Mouse (Mus musculus) bone marrow macrophage, adult 2 months (primary cell): ENCODE data around the gene Gm10401. TPM values are rescaled to one million over a fixed set of nuclear protein-coding genes. Genes with fewer than 3 reads are reported as not detected.

Experiments
- H3K27ac ChIP-seq: 2 replicates; pipeline ENCODE4 v1.5.1; 2012; ENCODE audit warnings: low read depth, low read length; ENCODE audit not compliant: insufficient read depth
- H3K4me1 ChIP-seq: 2 replicates; pipeline ENCODE4 v1.6.1; 2012; ENCODE audit warnings: low read length; ENCODE audit not compliant: control insufficient read depth, insufficient read depth
- H3K4me3 ChIP-seq: 2 replicates; pipeline ENCODE4 v1.5.1; 2012; ENCODE audit warnings: mild to moderate bottlenecking, low read length, moderate library complexity; ENCODE audit not compliant: insufficient read depth
- CTCF ChIP-seq: IDR thresholded peaks from 2 replicates; pipeline ENCODE4 v1.5.1; 2012; ENCODE audit warnings: low read depth, mild to moderate bottlenecking, low read length, moderate library complexity
- POLR2A ChIP-seq: IDR thresholded peaks from 2 replicates; pipeline ENCODE4 v1.6.1; 2012; ENCODE audit warnings: mild to moderate bottlenecking, low read depth, low read length, borderline replicate concordance
- polyA plus RNA-seq: library from polyadenylated mRNA; stranded (reverse); fragments of >200 nt; gene quantifications from 2 replicates; pipeline ENCODE4 v1.2.4, GENCODE M21; 2012; ENCODE audit not compliant: missing spikeins, insufficient read depth, insufficient read length

Gm10401 gene
- polyA plus RNA-seq = not detected in 2 replicates

GRCm38 (mm10) chr5:115098195-115098594 is at the start of gene Gm10401:
Gene Gm10401, minus strand, starts transcription at chr5:115098295.
- Histone ChIP-seq H3K27ac (no peak within 1 kb of the TSS), H3K4me1 (peaks cover 8% of the 10 kb centered on the region), H3K4me3 (no peak within 1 kb of the TSS)
- TF ChIP-seq POLR2A (no peak), CTCF (no peak)

DNA sequence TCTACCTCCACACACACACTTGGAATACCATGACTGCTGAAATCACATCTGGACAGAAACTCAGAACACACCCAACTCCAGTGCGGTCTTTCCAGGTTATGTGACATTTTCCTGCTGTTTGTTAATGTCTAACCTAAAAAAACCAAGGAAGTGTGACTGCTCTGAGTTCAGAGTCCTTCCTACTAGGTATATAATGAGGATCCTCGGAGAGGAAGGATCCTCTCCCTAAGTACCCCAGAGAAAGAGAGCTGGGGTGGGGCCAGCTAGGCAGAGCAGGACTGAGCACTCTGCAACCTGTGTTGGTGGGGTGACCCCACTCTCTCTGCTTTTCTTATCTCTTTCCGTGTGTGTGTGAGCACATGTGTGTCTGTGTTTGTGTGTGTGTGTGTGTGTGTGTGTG is 49.3 kb upstream of the Gm10401 start:
- Histone ChIP-seq H3K27ac (no peak overlapping the region), H3K4me3 (no peak overlapping the region), H3K4me1 (no peaks in the 10 kb centered on the region; the same call in 1 of the 2 replicates)
- TF ChIP-seq CTCF = no peak
- TF ChIP-seq POLR2A = no peak

- H3K4me1 ChIP-seq = no peaks in the 10 kb centered on the region
- H3K27ac ChIP-seq = no peak overlapping the region
- TF ChIP-seq CTCF (no peak), POLR2A (no peak)
- H3K4me3 ChIP-seq = no peak overlapping the region
Measured at GRCm38 (mm10) chr5:115146747-115147130, 48.6 kb upstream of the Gm10401 start.

DNA sequence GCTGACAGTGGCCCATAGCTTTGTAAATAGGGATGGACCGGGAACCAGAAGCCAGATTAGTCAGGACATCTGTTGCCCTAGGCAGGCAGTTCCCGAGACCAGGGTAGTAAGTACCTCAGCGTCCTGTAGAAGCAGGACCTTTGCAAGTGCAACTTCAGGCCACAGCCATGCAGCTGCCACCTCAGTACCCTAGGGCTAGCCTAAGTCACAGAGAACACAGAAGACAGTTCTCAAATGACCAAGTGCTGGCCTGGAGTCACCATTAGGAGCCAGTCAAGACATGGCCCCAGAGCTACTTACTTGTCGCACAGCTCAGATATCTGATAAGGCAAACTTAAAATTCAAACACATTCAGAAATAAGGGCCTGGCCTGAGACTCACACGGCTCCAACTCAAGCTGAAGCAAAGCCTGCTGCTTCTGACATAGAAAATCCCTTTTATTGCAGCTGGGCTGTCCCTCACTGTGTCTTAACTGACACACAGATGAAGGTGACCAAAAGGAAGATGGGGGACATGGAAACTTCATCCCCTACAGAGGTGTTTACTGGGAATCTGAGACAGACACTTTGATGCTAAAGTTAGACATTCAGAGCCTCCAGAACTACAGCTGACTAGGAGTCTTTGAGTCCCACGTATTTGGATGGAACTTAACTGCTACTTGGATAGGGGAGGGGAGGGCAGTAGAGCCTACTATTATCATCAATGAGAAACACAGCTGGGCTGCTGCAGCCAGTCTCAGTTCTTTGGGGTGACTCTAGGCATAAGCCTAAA is 48.1 kb upstream of the Gm10401 start:
- no peak for TF ChIP-seq POLR2A
- no peak for TF ChIP-seq CTCF
- Histone ChIP-seq H3K27ac (no peak overlapping the region), H3K4me3 (no peak overlapping the region), H3K4me1 (no peaks in the 10 kb centered on the region)

DNA sequence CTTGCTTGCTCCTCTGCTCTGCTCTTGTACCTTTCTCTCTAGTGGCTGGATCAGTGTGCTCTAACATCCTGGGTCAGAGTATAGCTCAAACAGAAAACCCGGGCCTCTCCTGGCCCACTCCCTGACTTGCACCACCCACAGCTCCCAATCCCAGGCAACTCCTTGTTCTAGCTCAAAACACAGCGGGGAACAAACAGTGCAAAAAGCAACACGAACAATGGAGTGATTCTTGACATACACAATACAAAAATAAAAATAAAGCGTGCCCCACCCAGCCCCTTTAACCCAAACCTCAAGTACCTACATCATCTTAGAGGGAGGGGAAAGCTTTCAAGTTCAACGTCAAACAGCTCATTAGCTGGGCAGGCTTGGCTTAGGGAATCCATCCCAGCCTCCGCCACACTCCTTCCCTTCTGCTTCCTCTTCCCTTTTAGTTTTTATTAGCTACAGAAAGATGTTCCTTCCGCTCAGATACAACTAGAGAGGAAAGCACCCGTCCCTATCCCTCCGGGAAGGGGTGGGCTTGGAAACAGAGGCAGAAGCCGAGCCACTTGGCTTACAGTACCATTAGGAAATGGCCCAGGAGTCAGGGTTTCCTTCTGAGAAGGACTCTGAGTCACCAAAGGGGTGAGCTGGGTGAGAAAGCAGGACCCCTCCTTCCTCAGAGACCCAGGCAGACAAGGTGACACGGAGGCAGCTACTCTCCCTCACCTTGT is 47.3 kb upstream of the Gm10401 start:
- H3K4me3 ChIP-seq = no peak overlapping the region
- H3K27ac ChIP-seq = no peak overlapping the region
- TF ChIP-seq POLR2A (no peak), CTCF (no peak)
- no peaks in the 10 kb centered on the region for H3K4me1 ChIP-seq

- Histone ChIP-seq H3K4me1 (no peaks in the 10 kb centered on the region), H3K27ac (no peak overlapping the region), H3K4me3 (no peak overlapping the region)
- TF ChIP-seq POLR2A = no peak
Measured at GRCm38 (mm10) chr5:115144471-115144870, 46.4 kb upstream of the Gm10401 start.

DNA sequence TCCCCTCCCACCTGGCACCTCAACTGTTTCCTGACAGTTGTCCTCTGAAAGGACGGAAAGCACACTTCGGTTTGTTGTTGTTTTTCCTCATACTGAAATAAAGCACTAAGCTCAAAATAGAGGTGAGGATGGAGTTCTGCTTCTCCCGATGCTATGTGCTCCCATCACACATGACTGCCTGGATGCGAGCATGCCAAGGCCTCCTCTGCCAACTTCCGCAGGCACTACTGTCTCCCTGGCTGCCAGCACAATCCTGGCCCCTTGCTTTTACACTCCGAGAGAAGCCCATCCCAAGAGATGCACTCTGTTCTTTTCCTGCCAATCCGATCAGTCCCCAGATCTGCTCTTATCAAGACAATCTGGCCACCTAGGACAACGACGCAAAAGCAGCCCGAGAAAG is 45.5 kb upstream of the Gm10401 start:
- TF ChIP-seq CTCF = no peak
- Histone ChIP-seq H3K4me3 (no peak overlapping the region), H3K27ac (no peak overlapping the region), H3K4me1 (no peaks in the 10 kb centered on the region)

GRCm38 (mm10) chr5:115142166-115142697 is 44.1 kb upstream of the Gm10401 start:
- Histone ChIP-seq H3K4me1 (peaks cover 4% of the 10 kb centered on the region; the same call in 1 of the 2 replicates), H3K27ac (no peak overlapping the region), H3K4me3 (no peak overlapping the region)
- TF ChIP-seq POLR2A = no peak
- TF ChIP-seq CTCF = no peak

DNA sequence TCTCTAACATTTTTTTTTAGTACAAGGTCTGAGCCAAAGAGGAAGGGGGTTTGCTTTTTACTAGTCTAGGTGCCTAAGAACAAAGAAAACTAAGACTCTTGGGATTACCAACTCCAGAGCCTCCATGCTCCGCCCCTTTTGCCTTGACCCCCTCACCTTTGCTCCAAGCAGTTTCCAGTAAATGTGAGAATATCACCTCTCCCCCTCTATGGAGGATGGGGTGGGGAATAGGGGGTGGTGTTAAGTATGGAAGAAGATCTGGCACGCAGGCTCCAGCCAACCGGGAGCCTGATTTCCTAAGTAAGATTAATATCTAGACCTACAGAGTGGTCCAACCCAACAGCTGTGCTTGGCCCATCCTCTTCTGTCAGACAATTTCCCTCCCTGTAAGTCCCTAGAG is 42.6 kb upstream of the Gm10401 start:
- no peak overlapping the region for H3K4me3 ChIP-seq
- peaks cover 4% of the 10 kb centered on the region; the same call in 1 of the 2 replicates for H3K4me1 ChIP-seq
- no peak overlapping the region for H3K27ac ChIP-seq
- no peak for TF ChIP-seq CTCF
- no peak for TF ChIP-seq POLR2A

DNA sequence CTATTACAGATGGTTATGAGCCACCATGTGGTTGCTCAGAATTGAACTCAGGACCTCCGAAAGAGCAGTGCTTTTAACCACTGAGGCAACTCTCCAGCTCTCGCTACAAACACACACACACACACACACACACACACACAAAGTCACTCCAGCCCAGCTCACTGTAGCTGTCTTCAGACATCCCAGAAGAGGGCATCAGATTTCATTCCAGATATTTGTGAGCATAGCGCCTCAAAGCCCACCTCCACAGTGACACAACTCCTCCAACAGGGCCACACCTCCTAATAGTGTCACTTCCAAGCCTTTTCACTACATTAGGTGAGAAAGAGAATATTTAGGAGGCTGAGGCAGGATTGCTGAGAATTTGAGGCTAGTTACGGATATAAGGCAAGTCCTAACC is 41.0 kb upstream of the Gm10401 start:
- no peak for TF ChIP-seq POLR2A
- TF ChIP-seq CTCF = no peak
- Histone ChIP-seq H3K27ac (no peak overlapping the region), H3K4me1 (peaks cover 4% of the 10 kb centered on the region; the same call in 1 of the 2 replicates), H3K4me3 (no peak overlapping the region)
